Mouse (Mus musculus) thymus, adult 2 months (tissue): Measurements from ENCODE around the gene Bclaf3. TPM values are rescaled to one million over a fixed set of nuclear protein-coding genes. Genes with fewer than 3 reads are reported as not detected.
"Not testable (repeated sequence)": the region's sequence is repeated elsewhere in the genome, so short reads cannot be mapped to it uniquely, and the experiment has no call there.

Source experiments
- DNase-seq: peaks from one replicate; pipeline ENCODE4 v3.0.0; 2021
- H3K27ac ChIP-seq: fragments of 200-500 bp; 2 replicates; pipeline ENCODE4 v1.5.1; 2012; ENCODE audit warnings: low read length, control low read depth; ENCODE audit not compliant: control insufficient read depth, insufficient read depth
- H3K27me3 ChIP-seq: fragments of 200-500 bp; 2 replicates; pipeline ENCODE4 v1.6.1; 2012; ENCODE audit warnings: mild to moderate bottlenecking, low read length, moderate library complexity, mixed read lengths; ENCODE audit not compliant: control insufficient read depth, insufficient read depth
- H3K36me3 ChIP-seq: fragments of 200-500 bp; 2 replicates; pipeline ENCODE4 v1.6.1; 2012; ENCODE audit warnings: mild to moderate bottlenecking, low read length, moderate library complexity; ENCODE audit not compliant: control insufficient read depth, insufficient read depth
- H3K4me1 ChIP-seq: fragments of 200-500 bp; replicated peaks from 2 replicates; pipeline ENCODE4 v1.6.1; 2012; ENCODE audit warnings: low read length; ENCODE audit not compliant: control insufficient read depth, insufficient read depth
- H3K4me3 ChIP-seq: fragments of 200-500 bp; 2 replicates; pipeline ENCODE4 v1.5.1; 2012; ENCODE audit warnings: mild to moderate bottlenecking, low read length, control low read depth, moderate library complexity; ENCODE audit not compliant: control insufficient read depth, insufficient read depth
- CTCF ChIP-seq: fragments of 200-500 bp; IDR thresholded peaks from 2 replicates; pipeline ENCODE4 v1.5.1; 2012; ENCODE audit warnings: mild to moderate bottlenecking, control low read depth, low read length, moderate library complexity, borderline replicate concordance; ENCODE audit not compliant: control insufficient read depth, poor library complexity, insufficient read depth; ENCODE audit errors: extremely low read depth
- POLR2A ChIP-seq: fragments of 200-500 bp; IDR thresholded peaks from 2 replicates; pipeline ENCODE4 v1.6.1; 2012; ENCODE audit warnings: mild to moderate bottlenecking, low read length, control low read depth, moderate library complexity; ENCODE audit not compliant: control insufficient read depth, poor library complexity, insufficient read depth; ENCODE audit errors: extremely low read depth
- WGBS: fragments of 180-500 bp; shearing (Covaris S2); methylation state at CpG from one replicate; pipeline ENCODE4 v1.1.7; 2018; 5-methylcytosine and 5-hydroxymethylcytosine counted together
- polyA plus RNA-seq: library from polyadenylated mRNA; depleted of rRNA; stranded (reverse); fragments of >200 nt; gene quantifications from 2 replicates; pipeline ENCODE4 v1.2.3, GENCODE M21; 2012; rRNA removed

The Bclaf3 gene
- polyA plus RNA-seq: 6.5 and 8.6 TPM in 2 replicates

DNA sequence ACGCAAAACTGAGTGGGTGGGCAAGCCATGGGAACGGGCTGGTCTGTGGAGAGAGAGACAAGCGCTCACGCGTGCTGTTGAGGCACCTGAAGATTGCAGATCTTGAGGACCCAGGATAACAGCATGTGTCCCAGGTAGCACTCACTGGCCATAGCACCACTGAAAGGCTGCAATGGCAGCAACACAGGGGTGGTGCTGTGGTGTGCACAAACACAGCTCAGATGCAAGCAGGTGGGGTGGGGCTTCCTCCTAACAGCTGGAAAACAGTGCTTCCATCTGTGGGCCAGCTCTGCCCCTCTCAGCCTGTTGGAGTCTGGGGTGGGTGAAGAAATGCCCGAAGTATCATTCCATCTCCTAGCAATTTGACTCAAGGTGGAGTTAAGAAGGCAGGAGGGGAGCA lies at the start of gene Bclaf3:
Gene Bclaf3 (plus strand): TSS at position 301 of the 400 bp plus-strand sequence.
- H3K36me3 ChIP-seq: no peaks in the 10 kb centered on the region
- H3K4me3 ChIP-seq: no peak within 1 kb of the TSS
- TF ChIP-seq POLR2A (no peak), CTCF (no peak)
- no peak for DNase-seq
- peaks cover 2% of the 10 kb centered on the region; the same call in 1 of the 2 replicates for H3K4me1 ChIP-seq
- WGBS: 88% methylated on average over 6 of the region's 6 CpGs
- H3K27ac ChIP-seq: no peak within 1 kb of the TSS
- H3K27me3 ChIP-seq: no peaks in the 10 kb centered on the region

- not testable (repeated sequence) for H3K36me3 ChIP-seq, H3K4me1 ChIP-seq, H3K4me3 ChIP-seq, DNase-seq, H3K27me3 ChIP-seq, H3K27ac ChIP-seq
- WGBS: 98% methylated on average over 4 of the region's 4 CpGs
Observed at GRCm38 (mm10) chrX:159478243-159478940, 48.1 kb upstream of the Bclaf3 start.

DNA sequence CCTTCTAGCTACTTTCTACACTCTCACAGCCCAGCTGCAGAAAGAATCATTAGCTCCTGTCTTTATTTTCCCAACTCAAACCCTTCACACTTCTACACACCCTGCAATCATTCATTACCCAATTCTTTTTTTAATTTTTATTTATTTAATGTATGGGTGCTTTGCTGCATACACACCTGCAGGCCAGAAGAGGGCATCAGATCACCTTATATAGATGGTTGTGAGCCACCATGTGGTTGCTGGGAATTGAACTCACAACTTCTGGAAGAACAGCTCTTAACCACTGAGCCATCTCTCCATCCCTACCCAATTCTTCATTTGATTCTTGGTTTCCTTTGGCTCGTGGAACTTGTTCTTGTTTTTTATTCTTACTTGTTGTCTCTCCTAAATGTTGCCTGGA lies 42.2 kb upstream of the Bclaf3 start:
- H3K4me1 ChIP-seq: no peaks in the 10 kb centered on the region
- H3K4me3 ChIP-seq: no peak overlapping the region
- no peaks in the 10 kb centered on the region for H3K27me3 ChIP-seq
- no peak overlapping the region for H3K27ac ChIP-seq
- DNase-seq: no peak
- TF ChIP-seq POLR2A: no peak
- TF ChIP-seq CTCF: no peak
- H3K36me3 ChIP-seq: no peaks in the 10 kb centered on the region
- 67% methylated on average over 1 of the region's 1 CpGs for WGBS

DNA sequence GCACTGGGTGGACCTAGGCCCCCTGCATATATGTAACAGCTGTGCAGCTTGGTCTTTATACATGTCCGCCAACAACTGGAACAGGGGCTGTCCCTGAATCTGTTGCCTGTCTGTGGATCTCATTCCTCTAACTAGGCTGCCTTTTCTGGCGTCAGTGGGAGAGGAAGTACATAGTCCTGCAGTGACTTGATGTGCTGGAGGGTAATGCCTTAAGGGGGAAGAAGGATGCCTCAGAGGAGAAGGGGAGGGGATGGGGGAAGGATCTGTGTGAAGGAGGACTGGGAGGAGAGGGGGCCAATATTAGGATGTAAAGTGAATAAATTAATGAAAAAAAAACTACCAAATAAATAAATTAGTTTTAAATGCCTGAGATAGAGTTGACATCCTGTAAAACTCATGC lies 23.3 kb upstream of the Bclaf3 start:
- 56% methylated on average over 2 of the region's 2 CpGs for WGBS

GRCm38 (mm10) chrX:159508331-159509036 lies 18.0 kb upstream of the Bclaf3 start:
- Histone ChIP-seq H3K36me3 (no peaks in the 10 kb centered on the region), H3K4me3 (no peak overlapping the region), H3K4me1 (peaks cover 3% of the 10 kb centered on the region; the same call in 1 of the 2 replicates), H3K27me3 (no peaks in the 10 kb centered on the region), H3K27ac (no peak overlapping the region)
- no peak for TF ChIP-seq POLR2A
- no peak for TF ChIP-seq CTCF
- 37% methylated on average over 18 of the region's 19 CpGs for WGBS
- no peak for DNase-seq

More for the DNA sequence above, 23.3 kb upstream of the Bclaf3 start:
- Histone ChIP-seq H3K4me3 (no peak overlapping the region), H3K27me3 (no peaks in the 10 kb centered on the region), H3K4me1 (no peaks in the 10 kb centered on the region), H3K36me3 (no peaks in the 10 kb centered on the region), H3K27ac (no peak overlapping the region)
- TF ChIP-seq CTCF: no peak
- TF ChIP-seq POLR2A: no peak
- DNase-seq: no peak

DNA sequence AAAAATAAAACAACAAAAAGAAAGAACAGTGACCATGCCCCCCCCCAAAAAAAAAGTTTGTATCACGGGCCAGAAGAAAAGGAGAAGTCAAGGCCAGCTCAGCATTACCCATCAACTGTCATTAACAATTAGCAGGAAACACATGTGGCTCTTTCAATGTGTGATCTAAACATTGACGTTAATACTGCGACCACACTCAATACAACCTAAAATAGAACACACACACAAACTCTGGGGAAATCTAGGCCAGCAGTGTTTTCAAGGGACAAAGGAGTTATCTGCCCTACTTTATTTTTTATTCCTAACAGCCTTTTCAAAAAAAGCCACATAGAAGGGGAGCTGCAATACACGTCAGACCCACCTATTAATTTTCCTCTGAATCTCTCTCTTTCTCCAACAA lies 17.4 kb upstream of the Bclaf3 start:
- Histone ChIP-seq H3K27me3 (no peaks in the 10 kb centered on the region), H3K27ac (no peak overlapping the region), H3K4me1 (peaks cover 3% of the 10 kb centered on the region; the same call in 1 of the 2 replicates), H3K4me3 (no peak overlapping the region), H3K36me3 (no peaks in the 10 kb centered on the region)
- TF ChIP-seq POLR2A: no peak
- TF ChIP-seq CTCF: no peak
- no peak for DNase-seq
- 49% methylated on average over 4 of the region's 4 CpGs for WGBS
